Mouse (Mus musculus): ENCODE measurements around the gene Ppp2r5a. TPM values are rescaled to one million over a fixed set of nuclear protein-coding genes. Genes with fewer than 3 reads are reported as not detected.
"Not testable (repeated sequence)": the region's sequence is repeated elsewhere in the genome, so short reads cannot be mapped to it uniquely, and the experiment has no call there.

The Ppp2r5a gene
- polyA plus RNA-seq, 1 experiment from 2014 or later, result 20.6 TPM

DNA sequence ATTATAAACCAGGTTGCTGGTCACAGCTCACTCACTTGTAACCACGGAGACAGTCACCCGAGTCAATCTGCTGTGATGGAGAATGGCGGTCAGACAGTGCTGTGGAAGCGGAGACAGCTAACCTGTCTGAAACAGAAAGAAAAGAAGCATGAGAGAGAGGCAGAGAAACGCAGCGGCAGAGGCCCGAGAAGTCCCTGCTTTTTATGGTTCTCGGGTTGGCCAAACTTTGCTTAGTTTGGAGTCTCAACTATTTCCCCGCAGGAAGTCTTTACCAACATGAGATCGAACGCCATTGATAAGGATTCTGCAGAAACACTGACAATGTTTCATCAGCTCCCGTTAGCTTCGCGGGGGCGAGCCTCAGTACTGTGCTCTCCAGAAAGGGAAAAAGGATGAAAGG is 29.0 kb upstream of the Ppp2r5a start:
- 66% methylated on average over 15 of the region's 15 CpGs for WGBS
- no peak for ATAC-seq (ENCODE audit: insufficient number of reproducible peaks, low FRiP score, low TSS enrichment, low read depth)
- peaks cover 14% of the 10 kb centered on the region for H3K4me1 ChIP-seq
- no peak overlapping the region for H3K27ac ChIP-seq
- H3K4me3 ChIP-seq, result no peak overlapping the region
- no peak overlapping the region for H3K9ac ChIP-seq
- peak overlapping the region; percentile 14; the same call in 1 of the 2 replicates for H3K4me2 ChIP-seq
- no peaks in the 10 kb centered on the region for H3K36me3 ChIP-seq
- H3K9me3 ChIP-seq, result no peaks in the 10 kb centered on the region
- H3K27me3 ChIP-seq, result no peaks in the 10 kb centered on the region

DNA sequence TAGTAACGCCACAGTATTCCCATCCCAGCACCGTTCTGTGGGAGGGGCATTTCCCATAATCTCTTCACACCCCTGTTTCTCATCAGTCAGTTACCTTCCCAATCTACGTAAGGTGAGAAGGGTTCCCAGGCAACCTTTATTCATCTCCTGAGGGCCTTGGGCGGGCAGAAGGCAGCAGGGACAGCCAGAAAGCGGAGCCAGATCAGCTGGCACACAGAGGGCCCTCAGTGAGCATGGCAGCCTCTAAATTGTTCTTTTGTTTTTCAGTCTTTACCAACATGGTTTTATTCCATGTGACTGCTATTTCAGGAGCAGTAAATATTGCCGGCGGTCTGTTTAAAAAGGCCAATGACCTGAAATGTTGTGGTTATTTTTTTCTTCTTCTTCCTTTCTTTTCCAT is 27.0 kb upstream of the Ppp2r5a start:
- WGBS, result 57% methylated on average over 7 of the region's 7 CpGs
- ATAC-seq (ENCODE audit: insufficient number of reproducible peaks, low FRiP score, low TSS enrichment, low read depth), result no peak
- Histone ChIP-seq H3K27ac (no peak overlapping the region), H3K9me3 (no peaks in the 10 kb centered on the region), H3K4me2 (no peak overlapping the region), H3K9ac (no peak overlapping the region), H3K4me1 (peaks cover 8% of the 10 kb centered on the region), H3K4me3 (no peak overlapping the region), H3K27me3 (no peaks in the 10 kb centered on the region), H3K36me3 (no peaks in the 10 kb centered on the region)

DNA sequence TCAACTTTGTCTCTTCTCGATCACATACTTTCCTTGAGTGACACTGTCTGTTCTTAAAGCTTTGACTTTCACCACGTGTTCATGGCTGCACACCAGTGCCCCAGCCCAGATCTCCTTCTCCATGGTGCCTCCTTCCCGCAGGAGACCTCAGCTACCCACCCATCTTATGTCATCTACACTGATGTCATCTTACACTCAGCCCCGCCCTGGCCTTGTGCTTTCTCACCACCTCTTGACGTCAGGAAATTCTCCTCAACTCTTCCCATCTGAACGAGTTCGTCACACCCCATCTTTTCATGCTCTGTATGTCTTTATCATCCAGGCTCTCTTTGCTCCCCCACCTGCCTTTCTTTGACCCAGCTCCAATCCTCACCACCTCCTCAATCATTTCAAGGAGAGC is 22.8 kb upstream of the Ppp2r5a start:
- 68% methylated on average over 7 of the region's 7 CpGs for WGBS
- Histone ChIP-seq H3K9me3 (no peaks in the 10 kb centered on the region), H3K27ac (no peak overlapping the region), H3K36me3 (no peaks in the 10 kb centered on the region), H3K9ac (no peak overlapping the region), H3K4me3 (no peak overlapping the region), H3K27me3 (no peaks in the 10 kb centered on the region), H3K4me1 (peaks cover 2% of the 10 kb centered on the region), H3K4me2 (no peak overlapping the region)
- no peak for ATAC-seq (ENCODE audit: insufficient number of reproducible peaks, low FRiP score, low TSS enrichment, low read depth)

DNA sequence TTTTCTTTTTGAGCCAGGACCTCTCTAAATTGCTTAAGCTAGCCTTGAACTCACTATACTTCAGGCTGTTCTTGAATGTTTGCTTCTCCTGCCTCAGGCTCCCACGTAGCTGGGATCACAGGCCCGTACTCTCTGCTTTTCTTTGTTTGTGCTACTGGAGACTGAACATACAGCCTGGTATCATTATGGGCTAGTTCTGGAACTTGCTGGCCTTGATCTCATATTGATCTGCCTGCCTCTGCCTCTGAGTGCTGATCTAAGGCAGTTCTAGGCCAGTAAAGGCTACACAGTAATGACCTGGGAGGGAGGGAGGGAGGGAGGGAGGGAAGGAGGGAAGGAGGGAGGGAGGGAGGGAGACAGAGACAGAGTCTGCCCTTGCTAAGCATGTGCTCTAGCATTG is 20.1 kb upstream of the Ppp2r5a start:
- Histone ChIP-seq H3K27ac (no peak overlapping the region), H3K4me2 (no peak overlapping the region), H3K9ac (no peak overlapping the region), H3K4me1 (peaks cover 9% of the 10 kb centered on the region), H3K36me3 (no peaks in the 10 kb centered on the region), H3K9me3 (no peaks in the 10 kb centered on the region), H3K27me3 (no peaks in the 10 kb centered on the region), H3K4me3 (no peak overlapping the region)
- no peak for ATAC-seq (ENCODE audit: insufficient number of reproducible peaks, low FRiP score, low TSS enrichment, low read depth)
- WGBS, result 62% methylated on average over 2 of the region's 2 CpGs

DNA sequence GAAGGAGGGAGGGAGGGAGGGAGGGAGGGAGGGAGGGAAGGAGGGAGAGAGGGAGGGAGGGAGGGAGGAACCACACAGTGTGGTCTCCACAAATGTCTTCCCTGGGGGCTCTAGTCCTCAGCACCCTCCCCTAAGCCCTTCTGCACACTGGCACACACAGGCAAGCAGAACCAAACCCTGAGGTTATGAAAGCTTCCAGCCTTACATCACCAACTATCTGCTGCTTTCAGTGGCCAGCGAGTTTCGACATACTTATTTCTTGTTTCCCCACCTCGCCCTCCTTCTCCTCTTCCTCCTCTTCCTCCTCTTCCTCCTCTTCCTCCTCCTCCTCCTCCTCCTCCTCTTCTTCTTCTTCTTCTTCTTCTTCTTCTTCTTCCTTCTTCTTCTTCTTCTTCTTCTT is 19.6 kb upstream of the Ppp2r5a start:
- not testable (repeated sequence) for ATAC-seq (ENCODE audit: insufficient number of reproducible peaks, low FRiP score, low TSS enrichment, low read depth); H3K4me1 ChIP-seq; H3K9me3 ChIP-seq; H3K9ac ChIP-seq; H3K4me2 ChIP-seq; H3K4me3 ChIP-seq; H3K27ac ChIP-seq; H3K27me3 ChIP-seq; H3K36me3 ChIP-seq
- 61% methylated on average over 3 of the region's 3 CpGs for WGBS

DNA sequence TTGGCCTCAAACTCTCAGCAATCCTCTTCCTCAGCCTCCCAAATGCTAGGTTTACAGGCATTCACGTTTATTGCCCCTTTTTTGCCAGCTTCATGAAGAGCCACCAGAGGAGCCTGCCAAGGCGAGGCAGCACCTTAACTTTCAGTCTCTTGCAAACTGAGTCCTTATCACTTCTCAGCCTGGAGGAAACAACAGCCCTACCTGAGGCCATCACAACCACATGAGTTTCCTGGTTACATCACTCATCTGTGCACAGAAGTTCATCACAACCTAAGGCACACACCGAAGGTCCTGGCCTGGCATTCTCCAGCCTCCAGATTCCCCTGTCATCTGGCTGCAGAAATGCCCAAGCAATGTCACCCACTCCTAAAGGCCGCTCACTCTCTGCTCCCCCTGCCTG is 19.1 kb upstream of the Ppp2r5a start:
- Histone ChIP-seq H3K27ac (no peak overlapping the region), H3K27me3 (no peaks in the 10 kb centered on the region), H3K4me2 (no peak overlapping the region), H3K36me3 (no peaks in the 10 kb centered on the region), H3K4me3 (no peak overlapping the region), H3K9me3 (no peaks in the 10 kb centered on the region), H3K4me1 (peaks cover 9% of the 10 kb centered on the region), H3K9ac (no peak overlapping the region)
- WGBS, result 63% methylated on average over 4 of the region's 4 CpGs
- no peak for ATAC-seq (ENCODE audit: insufficient number of reproducible peaks, low FRiP score, low TSS enrichment, low read depth)

DNA sequence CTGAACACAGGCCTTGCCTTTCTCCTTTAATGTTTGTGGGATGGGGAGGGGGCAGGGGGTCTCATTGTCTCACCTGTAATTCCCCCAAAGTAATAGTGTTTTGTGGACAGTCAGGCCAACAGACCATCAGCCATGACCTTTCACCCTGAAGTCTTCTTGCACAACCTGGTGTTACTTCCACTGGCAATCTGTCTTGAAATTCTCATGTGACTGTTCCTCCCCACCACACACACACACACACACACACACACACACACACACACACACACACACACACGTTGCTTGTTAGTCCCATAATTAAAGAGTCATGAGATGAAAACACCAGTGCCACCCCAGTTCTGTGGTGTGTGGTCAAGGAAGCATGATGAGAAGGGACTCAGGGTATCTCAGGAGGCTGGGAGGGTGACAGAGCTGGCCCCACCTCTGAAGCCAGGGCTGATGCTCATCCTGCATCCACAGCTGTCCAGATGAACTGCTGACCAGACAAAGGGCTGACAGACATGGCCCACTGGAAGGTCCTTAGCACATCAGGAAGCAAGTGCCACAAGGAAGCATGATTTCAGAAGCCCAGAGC is 18.4 kb upstream of the Ppp2r5a start:
- no peaks in the 10 kb centered on the region for H3K36me3 ChIP-seq
- peaks cover 13% of the 10 kb centered on the region for H3K4me1 ChIP-seq
- no peak overlapping the region for H3K4me3 ChIP-seq
- H3K9ac ChIP-seq, result no peak overlapping the region
- H3K27ac ChIP-seq, result no peak overlapping the region
- no peak for ATAC-seq (ENCODE audit: insufficient number of reproducible peaks, low FRiP score, low TSS enrichment, low read depth)
- WGBS, result 23% methylated on average over 1 of the region's 1 CpGs
- H3K9me3 ChIP-seq, result no peaks in the 10 kb centered on the region
- H3K4me2 ChIP-seq, result no peak overlapping the region
- no peaks in the 10 kb centered on the region for H3K27me3 ChIP-seq

DNA sequence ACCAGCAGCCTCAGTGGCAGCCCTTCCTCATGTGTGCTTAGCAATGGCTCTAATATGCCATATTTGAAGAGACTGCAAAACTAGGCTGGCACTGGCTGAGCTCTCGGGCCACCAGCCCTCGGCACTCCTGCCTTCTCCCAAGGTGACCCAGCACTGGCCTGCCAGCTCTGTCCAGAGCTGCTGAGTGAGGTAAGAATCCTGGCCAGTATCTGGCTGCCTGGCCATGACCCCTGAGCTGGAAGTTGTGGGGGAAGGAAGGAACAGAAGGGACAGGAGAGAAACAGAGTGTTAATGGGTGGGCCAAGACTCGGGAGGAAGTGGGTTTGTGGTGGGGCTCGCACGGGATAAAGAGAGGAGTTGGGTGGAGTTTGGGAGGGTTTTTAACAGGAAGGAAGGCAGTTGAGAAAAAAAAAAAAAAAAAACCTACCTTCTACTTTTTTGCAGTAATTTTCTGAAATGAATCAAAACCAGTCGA is 17.9 kb upstream of the Ppp2r5a start:
- H3K9ac ChIP-seq, result no peak overlapping the region
- H3K27ac ChIP-seq, result peak overlapping the region; percentile 67; the same call in 1 of the 2 replicates
- no peak overlapping the region for H3K4me2 ChIP-seq
- no peak for ATAC-seq (ENCODE audit: insufficient number of reproducible peaks, low FRiP score, low TSS enrichment, low read depth)
- 34% methylated on average over 6 of the region's 6 CpGs for WGBS
- no peaks in the 10 kb centered on the region for H3K27me3 ChIP-seq
- H3K9me3 ChIP-seq, result no peaks in the 10 kb centered on the region
- H3K4me3 ChIP-seq, result no peak overlapping the region
- no peaks in the 10 kb centered on the region for H3K36me3 ChIP-seq
- peaks cover 16% of the 10 kb centered on the region for H3K4me1 ChIP-seq

DNA sequence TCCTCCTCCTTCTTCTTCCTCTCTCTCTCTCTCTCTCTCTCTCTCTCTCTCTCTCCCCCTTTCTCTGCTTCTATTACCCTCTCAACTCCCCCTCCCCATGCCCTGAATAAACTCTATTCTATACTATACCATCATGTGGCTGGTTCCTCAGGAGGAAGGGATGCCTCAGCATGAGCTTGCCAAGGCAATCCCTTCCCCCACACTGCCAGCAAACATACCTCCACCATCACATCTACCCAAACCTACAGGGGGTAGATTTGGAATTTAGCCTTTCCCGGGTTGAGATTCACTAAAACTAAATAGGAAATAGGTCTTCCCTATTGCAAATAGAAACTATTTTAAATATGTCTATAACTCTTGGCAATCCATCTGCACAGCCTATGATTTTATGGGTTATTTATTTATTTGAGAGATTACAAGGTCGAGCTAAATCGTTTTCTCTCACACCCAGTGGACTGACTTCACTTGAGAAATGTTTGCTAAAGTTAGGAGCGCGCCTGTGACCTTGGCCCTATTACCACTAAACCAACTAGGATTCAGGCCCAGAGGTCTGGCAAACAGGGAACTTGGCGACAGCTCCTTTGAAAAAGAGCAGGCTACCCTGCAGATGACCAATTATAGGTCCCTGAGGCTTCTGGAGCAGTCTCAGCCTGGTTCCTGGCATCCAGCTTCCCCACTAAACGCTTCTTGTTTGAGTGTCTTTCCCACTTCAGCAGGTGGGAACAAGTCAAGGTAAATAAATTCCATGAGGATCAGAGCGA is 17.1 kb upstream of the Ppp2r5a start:
- Histone ChIP-seq H3K27ac (peak overlapping the region; percentile 67; the same call in 1 of the 2 replicates), H3K4me1 (peaks cover 16% of the 10 kb centered on the region), H3K9ac (no peak overlapping the region), H3K4me2 (no peak overlapping the region), H3K27me3 (no peaks in the 10 kb centered on the region), H3K4me3 (no peak overlapping the region), H3K36me3 (no peaks in the 10 kb centered on the region), H3K9me3 (no peaks in the 10 kb centered on the region)
- WGBS, result 21% methylated on average over 8 of the region's 8 CpGs
- ATAC-seq (ENCODE audit: insufficient number of reproducible peaks, low FRiP score, low TSS enrichment, low read depth), result no peak

DNA sequence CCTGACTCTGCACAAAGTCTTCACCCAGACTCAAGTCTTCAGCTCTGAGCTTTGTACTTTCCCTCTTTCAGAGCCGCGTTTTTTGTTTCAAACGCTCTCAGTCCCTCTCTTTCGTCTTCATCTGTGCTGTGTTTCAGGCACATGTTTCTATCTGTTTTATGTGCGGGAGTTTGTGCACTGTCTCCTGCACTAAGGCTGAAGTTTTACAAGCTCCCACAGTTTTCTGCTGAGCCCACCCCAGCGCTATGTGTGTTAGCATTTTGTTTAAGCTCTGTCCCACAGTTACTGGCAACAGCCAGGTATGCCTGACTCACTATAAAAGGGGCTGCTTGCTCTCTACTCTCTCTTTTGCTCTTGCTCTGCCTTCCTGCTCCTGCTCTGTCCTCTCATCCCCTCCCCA is 16.3 kb upstream of the Ppp2r5a start:
- H3K4me3 ChIP-seq, result no peak overlapping the region
- no peak overlapping the region for H3K27ac ChIP-seq
- ATAC-seq (ENCODE audit: insufficient number of reproducible peaks, low FRiP score, low TSS enrichment, low read depth), result no peak
- no peaks in the 10 kb centered on the region for H3K27me3 ChIP-seq
- H3K36me3 ChIP-seq, result no peaks in the 10 kb centered on the region
- H3K4me1 ChIP-seq, result peaks cover 16% of the 10 kb centered on the region
- no peaks in the 10 kb centered on the region for H3K9me3 ChIP-seq
- H3K9ac ChIP-seq, result no peak overlapping the region
- H3K4me2 ChIP-seq, result no peak overlapping the region
- 44% methylated on average over 6 of the region's 6 CpGs for WGBS

DNA sequence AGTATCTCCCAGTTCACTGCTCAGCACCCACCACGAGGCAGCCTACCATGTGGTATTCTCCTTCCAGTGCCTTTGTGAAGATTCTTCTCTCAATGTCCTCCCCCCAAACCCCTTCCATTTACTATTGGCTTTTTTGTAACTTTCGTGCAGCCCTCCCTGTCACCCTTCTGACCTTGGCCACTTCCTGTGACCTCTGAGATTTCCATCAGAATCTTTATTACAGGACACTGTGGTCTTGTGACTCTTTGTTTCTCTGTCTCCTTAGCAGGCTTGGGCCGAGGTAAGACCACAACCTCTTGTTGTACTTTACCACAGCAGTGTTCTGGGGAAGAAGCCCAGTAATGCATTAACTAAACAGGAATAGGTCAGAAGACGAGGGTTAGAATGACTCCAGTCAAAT is 15.9 kb upstream of the Ppp2r5a start:
- Histone ChIP-seq H3K27ac (no peak overlapping the region), H3K36me3 (no peaks in the 10 kb centered on the region), H3K9ac (no peak overlapping the region), H3K27me3 (no peaks in the 10 kb centered on the region), H3K9me3 (no peaks in the 10 kb centered on the region), H3K4me1 (peaks cover 16% of the 10 kb centered on the region), H3K4me3 (no peak overlapping the region), H3K4me2 (no peak overlapping the region)
- 71% methylated on average over 4 of the region's 4 CpGs for WGBS
- ATAC-seq (ENCODE audit: insufficient number of reproducible peaks, low FRiP score, low TSS enrichment, low read depth), result no peak

DNA sequence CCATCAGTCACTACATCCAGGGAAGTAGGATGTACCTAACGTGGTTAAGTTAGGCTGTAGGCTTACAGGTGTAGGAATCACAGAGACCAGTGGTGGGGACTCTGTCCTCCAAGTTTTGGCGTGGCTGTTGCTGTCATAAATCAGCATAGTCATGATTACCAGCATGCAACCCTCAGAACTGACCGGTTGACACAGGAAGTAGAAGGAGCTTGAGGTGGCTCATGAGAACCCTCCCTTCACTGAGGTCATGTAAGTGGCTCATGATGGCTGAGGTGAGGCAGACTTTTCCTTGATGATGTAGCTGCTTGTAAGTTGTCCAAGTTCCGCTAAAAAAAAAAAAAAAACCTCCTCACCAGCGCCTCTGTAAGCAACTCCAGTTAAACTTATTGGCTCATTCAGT is 14.0 kb upstream of the Ppp2r5a start:
- Histone ChIP-seq H3K9me3 (no peaks in the 10 kb centered on the region), H3K27ac (no peak overlapping the region), H3K9ac (no peak overlapping the region), H3K36me3 (no peaks in the 10 kb centered on the region), H3K27me3 (no peaks in the 10 kb centered on the region), H3K4me2 (no peak overlapping the region), H3K4me3 (no peak overlapping the region), H3K4me1 (peaks cover 16% of the 10 kb centered on the region)
- ATAC-seq (ENCODE audit: insufficient number of reproducible peaks, low FRiP score, low TSS enrichment, low read depth), result no peak
- 52% methylated on average over 5 of the region's 5 CpGs for WGBS
